Mouse (Mus musculus) WW6 (cell line): Measurements from ENCODE around the gene Wdr82.

Experiments used
- DNase-seq: peaks from one replicate; pipeline ENCODE4 v3.0.0-alpha.2; 2013; ENCODE audit warnings: low read depth, low spot score

Gene Wdr82

GRCm38 (mm10) chr9:106225469-106226150, 54.9 kb downstream of the Wdr82 start:
- no peak for DNase-seq

- DNase-seq = no peak
Observed at GRCm38 (mm10) chr9:106226151-106226682, 55.5 kb downstream of the Wdr82 start.

DNA sequence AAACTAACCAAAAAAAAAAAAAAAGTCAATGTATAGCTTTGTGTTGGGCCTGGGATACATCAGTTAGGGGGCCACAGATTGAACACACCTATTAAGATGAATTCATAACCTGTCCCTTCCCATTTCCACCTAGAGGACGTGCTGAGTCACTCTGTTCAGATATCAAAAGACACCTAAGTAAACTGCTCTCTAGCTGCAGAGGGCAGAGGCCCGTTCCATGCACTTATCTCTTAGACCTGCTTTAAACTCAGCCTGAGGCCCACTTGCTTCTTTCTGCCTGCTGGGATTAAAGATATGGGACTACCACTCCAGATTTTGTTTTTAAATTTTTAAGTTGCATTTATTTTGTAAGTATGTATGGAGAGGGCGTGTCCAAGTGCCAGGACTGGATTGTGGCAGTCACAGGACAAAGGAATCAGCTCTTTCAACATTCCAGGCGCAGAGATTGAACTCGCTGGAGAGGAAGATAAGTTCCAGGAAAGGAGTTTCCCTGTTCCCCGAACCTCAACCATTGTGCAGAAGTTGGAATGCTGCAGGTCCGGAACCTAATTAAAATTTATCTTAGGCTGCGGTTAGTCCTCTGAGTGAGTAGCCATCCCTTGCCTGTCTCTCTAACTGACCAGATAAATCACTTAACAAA, 57.2 kb downstream of the Wdr82 start:
- no peak for DNase-seq

- DNase-seq = no peak
Observed at GRCm38 (mm10) chr9:106230051-106230733, 59.5 kb downstream of the Wdr82 start.

- DNase-seq = no peak
Observed at GRCm38 (mm10) chr9:106230734-106231106, 60.0 kb downstream of the Wdr82 start.

DNA sequence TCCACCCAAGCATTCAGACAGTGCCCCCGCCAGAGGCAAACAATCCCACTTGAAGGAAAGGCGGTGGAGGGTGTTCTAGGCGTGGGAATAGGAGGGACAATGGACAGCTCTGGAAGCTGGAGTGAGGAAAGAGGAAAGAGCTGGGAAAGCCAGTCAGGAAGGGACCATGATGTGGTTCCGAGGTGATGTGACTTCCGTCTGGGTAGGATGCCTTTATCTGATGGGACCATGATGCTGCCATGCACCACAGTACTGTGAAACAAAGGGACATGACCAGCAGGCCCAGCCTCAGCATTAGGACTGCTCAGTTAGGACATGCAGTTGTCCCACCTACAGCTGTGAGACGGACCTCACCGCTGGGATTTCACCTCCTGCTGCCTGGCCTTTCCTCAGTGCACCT, 60.5 kb downstream of the Wdr82 start:
- no peak for DNase-seq

DNA sequence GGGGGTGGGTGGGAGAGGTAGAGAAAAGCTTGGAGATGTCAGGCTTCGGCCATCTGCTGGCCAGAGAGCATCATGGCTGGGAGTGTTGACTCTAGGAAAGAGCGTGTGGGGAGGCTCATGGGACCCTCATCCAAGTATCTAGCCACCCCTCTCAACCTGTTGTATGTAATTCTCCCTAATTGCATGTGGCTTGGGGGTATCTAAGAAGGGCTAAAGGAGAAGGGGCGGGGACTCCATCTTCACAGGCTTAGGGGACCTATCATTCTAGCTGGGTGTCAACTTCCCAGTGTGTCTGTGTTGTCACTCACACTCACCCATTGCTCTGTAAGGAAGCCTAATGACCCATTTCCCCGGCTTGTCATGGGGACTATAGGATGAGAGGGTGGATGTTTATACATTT, 61.1 kb downstream of the Wdr82 start:
- DNase-seq = no peak

DNA sequence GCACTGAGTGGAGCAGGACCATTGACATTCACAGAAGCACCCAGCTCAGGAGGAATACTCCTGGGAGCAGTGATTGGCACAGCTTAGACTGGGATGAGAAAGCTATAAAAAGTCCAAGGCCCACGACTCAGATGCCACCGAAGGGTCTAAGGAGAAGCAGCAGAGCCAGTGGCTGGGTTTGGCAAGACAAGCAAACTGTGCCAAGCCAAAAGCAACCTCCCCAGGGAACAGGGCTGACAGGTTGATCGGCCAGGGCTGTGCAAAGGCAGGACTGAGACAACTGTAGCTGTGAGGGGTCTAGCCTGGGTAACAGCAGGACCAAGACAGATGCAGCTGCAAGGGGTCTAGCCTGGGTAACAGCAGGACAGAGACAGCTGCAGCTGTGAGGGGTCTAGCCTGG, 62.2 kb downstream of the Wdr82 start:
- DNase-seq = no peak

DNA sequence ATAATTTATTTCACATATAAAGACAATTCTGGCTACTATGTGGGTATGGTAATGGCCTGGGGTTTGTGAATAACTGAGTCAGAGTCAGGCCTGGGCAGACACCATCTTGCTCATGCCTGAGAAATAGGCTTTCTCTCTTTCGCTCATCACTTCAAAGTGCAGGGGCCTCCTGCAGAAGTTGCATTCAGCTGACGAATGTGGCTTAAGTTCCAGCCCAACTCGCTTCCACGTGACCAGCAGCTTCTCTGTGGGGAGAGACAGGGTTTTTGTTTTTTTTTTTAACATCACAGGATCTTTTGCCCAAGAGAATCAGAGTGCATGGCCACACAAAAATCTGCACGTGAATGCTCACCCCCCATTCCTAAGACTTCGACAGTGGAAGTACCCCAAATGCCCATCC, 63.2 kb downstream of the Wdr82 start:
- no peak for DNase-seq

DNA sequence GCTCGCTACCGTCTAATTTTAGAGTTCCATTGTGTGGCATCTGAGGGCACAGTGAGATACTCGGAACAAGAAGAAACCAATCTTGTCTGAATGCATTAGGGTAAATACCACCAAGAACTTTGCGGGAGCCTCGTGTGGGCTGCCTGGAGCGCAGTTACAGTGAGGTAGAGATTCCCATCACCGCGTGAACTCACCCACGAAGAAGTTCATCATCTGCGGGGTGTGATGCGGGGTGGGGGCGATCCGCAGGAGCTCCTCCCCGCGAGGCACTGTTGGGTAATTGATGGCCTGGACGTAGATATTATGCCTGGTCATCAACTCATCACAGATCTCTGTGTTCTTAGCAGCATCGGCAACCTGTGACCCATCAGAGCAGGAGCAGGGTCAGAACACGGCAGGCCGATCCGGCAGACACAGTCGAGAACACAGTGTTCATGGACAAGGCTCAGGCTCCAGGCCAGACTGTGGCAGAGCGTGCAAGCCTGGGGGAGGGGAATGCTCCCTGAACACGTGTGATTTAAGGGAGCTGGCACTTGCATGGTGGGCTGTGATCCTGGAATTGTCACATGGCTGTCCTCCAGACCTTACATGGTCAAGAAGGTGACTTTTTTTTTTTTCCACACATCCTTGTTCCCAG, 64.6 kb downstream of the Wdr82 start:
- DNase-seq = no peak

DNA sequence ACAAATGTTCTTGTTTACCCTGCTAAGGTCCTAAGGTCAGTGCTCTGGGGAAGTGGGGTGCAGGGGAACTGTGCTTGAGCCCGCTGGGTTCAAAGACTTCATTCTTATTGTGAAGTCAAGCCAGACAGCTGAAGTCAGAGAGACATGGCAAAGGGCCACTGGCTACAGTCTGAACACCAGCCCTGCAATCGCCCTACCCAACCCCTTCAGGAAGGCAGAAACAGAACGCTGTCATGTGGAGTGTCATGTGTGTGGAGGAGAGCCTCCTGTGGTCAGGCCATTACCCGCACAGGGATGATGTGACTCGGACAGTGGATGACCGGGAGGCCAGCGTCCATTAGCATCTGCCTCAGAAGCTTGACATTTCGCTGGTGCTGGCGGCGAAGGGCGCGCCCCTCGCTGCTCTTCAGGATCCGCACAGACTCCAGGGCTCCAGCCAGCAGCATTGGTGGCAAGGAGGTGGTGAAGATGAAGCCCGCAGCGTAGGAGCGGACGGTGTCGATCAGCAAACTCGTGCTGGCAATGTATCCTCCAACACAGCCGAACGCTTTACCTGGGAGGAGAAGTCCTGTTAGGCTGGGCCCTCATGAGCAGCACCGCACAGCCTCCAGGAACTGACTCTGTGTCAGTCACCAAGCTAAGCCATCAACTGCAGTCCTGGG, 65.6 kb downstream of the Wdr82 start:
- no peak for DNase-seq

- DNase-seq = no peak
Observed at GRCm38 (mm10) chr9:106236818-106237211, 66.1 kb downstream of the Wdr82 start.

- no peak for DNase-seq
Observed at GRCm38 (mm10) chr9:106237401-106237800, 66.7 kb downstream of the Wdr82 start.

GRCm38 (mm10) chr9:106237878-106238277, 67.2 kb downstream of the Wdr82 start:
- no peak for DNase-seq
